Mouse (Mus musculus) thymus, postnatal 14 days (tissue): ENCODE data around the gene Apol10b.
"Not testable (repeated sequence)": the region's sequence is repeated elsewhere in the genome, so short reads cannot be mapped to it uniquely, and the experiment has no call there.

Experiments
- DNase-seq: peaks from one replicate; pipeline ENCODE4 v3.0.0; 2021

The Apol10b gene

GRCm38 (mm10) chr15:77595961-77596360 lies at the start of gene Apol10b:
Apol10b (minus strand) TSS chr15:77596125.
- no peak for DNase-seq

GRCm38 (mm10) chr15:77643176-77643575 lies 47.3 kb upstream of the Apol10b start, which contains the start of gene Apol11b:
Apol11b (minus strand) TSS chr15:77643286.
- not testable (repeated sequence) for DNase-seq

GRCm38 (mm10) chr15:77629822-77630221 lies 33.9 kb upstream of the Apol10b start:
- DNase-seq, result not testable (repeated sequence)

- DNase-seq, result not testable (repeated sequence)
These were observed 32.7 kb upstream of the Apol10b start for GRCm38 (mm10) chr15:77628647-77629046.

GRCm38 (mm10) chr15:77626471-77626870 lies 30.5 kb upstream of the Apol10b start:
- not testable (repeated sequence) for DNase-seq

- no peak for DNase-seq
These were observed 28.8 kb upstream of the Apol10b start for GRCm38 (mm10) chr15:77624710-77625109.

GRCm38 (mm10) chr15:77606069-77606468 lies 10.1 kb upstream of the Apol10b start:
- DNase-seq, result no peak

GRCm38 (mm10) chr15:77598958-77599357 lies 3.0 kb upstream of the Apol10b start, which contains the start of gene Gm36245:
Gm36245 (plus strand) TSS chr15:77599258.
- no peak for DNase-seq

- no peak for DNase-seq
These were observed 2.5 kb upstream of the Apol10b start for GRCm38 (mm10) chr15:77598429-77598828.

- DNase-seq, result no peak
These were observed 2.4 kb downstream of the Apol10b start for GRCm38 (mm10) chr15:77593557-77593956.

- DNase-seq, result no peak
These were observed 5.0 kb downstream of the Apol10b start for GRCm38 (mm10) chr15:77590881-77591280.

- no peak for DNase-seq
These were observed 6.9 kb downstream of the Apol10b start for GRCm38 (mm10) chr15:77588981-77589380.

GRCm38 (mm10) chr15:77587026-77587425 lies 8.9 kb downstream of the Apol10b start:
- DNase-seq, result no peak

- no peak for DNase-seq
These were observed 14.2 kb downstream of the Apol10b start for GRCm38 (mm10) chr15:77581681-77582080.

- DNase-seq, result no peak
These were observed 16.6 kb downstream of the Apol10b start for GRCm38 (mm10) chr15:77579311-77579710.

- no peak for DNase-seq
These were observed 17.1 kb downstream of the Apol10b start for GRCm38 (mm10) chr15:77578801-77579200.

- DNase-seq, result no peak
These were observed 32.7 kb downstream of the Apol10b start for GRCm38 (mm10) chr15:77563219-77563618.

GRCm38 (mm10) chr15:77561792-77562191 lies 34.1 kb downstream of the Apol10b start, which contains the start of gene 1700025B11Rik:
1700025B11Rik (minus strand) TSS chr15:77561892.
- DNase-seq, result no peak

- not testable (repeated sequence) for DNase-seq
These were observed 56.7 kb downstream of the Apol10b start for GRCm38 (mm10) chr15:77539221-77539620.
